Mouse (Mus musculus) mouse trophoblast stem cell (cell line): Measurements from ENCODE around the gene Ptprt.

ENCODE experiments used
- in situ Hi-C, 2 experiments: fragments of 300-500 bp; cut with MseI, MboI; formaldehyde crosslinking; loops; 2 replicates in 1 of 2; 3 replicates in 1 of 2; pipeline ENCODE4 v1.15.1; 2025

Ptprt gene

DNA sequence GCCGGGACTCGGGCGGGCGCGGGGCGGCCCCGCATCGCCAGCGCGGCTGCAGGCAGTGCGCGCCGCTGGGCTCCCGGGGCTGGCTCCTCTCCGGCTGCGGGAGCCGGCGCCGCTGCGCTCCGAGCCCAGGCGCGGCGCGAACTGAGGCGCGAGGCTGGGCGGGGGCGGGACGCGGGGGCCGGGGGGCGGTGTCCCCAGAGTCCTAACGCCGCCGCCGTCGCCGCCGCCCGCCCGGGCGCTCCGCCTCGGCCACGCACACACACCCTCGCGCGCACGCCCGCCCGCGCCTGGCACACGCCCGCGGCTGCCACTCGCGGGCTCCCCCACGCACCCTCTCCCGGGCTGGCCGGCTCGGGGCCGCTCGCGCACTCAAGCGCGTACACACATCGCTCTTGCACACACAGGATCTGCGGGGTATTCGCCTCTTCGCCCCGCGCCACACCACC is at the start of gene Ptprt:
Ptprt (minus strand) TSS at position 207 of the 446 bp plus-strand sequence.
- in situ Hi-C loops = no loop called here

DNA sequence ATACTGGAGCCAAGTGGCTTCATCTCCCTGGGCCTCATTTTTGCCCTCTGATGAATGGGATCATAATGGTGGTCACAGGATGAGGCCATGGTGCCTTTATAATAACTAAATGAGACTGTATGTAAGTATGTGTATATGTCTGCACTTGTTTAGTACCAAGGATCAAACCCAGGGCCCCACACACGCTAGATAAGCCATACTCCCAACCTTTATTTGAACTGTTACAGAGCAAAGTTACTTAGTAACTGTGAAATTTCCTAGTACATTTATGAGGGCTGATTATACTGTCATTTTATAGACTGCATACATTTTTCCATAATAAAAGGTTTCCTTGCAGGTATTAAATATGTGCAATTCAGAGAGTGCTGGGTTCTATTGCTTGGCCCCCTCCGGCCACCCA is 49.5 kb upstream of the Ptprt start:
- in situ Hi-C loops = no loop called here

DNA sequence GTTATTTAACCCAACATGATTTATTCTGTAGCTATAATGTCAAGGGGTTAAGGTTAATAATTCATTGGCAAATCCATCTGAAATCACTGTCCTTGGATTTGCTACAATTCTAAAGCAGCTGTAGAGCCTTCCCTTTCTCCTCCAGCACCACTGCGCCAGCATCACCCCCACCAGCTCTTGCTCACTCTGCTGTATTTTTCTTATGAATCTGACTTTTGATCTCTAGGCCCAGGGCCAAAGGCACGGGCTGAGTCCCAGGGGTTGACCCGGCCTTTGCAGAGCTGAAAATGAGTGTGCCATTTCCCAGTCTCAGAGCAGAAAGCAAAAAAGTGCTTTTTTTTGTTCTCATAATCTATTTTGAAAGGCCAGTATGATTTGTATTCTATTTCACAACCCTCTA is 38.7 kb upstream of the Ptprt start:
- in situ Hi-C loops = no loop called here

DNA sequence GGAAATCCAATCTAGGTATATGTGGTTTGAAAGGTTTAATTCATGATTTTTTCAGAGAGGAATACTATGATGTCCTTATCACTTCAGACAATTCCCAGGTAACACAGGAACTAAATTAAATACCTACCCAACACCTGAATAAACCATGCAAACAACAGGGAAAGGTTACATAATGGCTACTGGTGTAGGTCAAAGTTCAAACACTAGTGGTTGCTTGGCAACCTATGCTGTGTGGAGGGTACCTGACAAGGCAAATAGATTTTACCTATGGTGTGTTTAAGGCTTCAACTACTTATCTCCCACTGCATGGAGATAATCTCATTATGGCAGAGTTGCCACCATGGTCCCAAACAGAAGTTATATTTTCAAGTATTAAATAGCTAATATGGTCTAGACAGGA is 38.1 kb upstream of the Ptprt start:
- in situ Hi-C loops = no loop called here

DNA sequence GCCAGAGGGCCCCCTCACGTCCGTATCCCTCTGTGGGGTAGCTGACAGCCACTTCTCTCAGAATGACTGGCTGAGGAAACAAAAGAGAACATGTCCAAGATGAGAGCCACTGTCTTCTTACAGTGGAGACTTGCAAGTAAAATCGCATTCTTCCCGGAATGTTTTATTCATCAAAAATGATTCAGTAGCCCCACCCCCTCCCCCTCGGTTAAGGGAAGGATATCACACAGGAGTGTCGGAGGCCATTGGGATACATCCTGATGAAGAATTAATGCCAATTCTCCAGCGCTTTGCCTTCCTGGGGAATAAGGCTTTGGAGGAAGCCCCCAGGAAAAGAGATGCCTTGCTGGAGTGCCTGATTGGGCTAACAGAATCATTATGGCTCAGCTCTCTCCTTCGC is 37.1 kb upstream of the Ptprt start:
- in situ Hi-C loops = no loop called here

DNA sequence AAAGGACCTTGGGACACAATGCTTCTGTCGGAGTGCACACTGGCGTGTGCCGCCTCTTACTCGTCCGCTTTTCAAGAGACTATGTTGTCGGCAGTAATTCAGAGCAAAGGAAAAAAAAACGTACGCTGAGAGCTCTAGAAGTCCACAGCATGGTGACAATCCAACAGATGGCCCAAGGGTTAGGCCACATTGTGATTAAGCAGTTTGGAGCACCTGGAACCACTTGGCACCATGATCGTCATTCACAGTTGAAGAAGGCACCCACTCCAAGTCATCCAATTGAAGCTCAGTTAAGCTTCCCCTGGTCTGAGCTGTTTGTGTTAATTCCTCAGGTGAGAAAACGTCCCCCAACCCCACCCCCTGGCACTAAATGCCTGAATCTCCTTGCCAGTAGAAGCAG is 36.2 kb upstream of the Ptprt start:
- in situ Hi-C loops = no loop called here

DNA sequence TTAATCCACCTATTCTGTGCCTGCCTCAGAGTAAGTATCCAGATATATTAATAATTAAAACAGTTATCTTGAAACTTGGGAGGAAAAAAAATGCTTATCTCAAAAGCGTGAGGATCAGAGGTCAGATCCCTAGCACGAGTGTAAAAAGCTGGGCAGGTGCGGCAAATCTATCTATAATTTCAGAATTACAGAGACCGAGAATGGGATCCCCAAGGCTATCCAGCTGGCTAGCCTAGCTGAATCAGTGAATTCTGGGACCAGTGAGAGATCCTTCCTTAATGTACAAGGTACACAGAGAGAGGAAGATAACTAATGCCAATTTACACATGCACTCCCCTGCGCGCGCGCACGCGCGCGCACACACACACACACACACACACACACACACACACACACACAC is 31.2 kb upstream of the Ptprt start:
- in situ Hi-C loops = no loop called here

DNA sequence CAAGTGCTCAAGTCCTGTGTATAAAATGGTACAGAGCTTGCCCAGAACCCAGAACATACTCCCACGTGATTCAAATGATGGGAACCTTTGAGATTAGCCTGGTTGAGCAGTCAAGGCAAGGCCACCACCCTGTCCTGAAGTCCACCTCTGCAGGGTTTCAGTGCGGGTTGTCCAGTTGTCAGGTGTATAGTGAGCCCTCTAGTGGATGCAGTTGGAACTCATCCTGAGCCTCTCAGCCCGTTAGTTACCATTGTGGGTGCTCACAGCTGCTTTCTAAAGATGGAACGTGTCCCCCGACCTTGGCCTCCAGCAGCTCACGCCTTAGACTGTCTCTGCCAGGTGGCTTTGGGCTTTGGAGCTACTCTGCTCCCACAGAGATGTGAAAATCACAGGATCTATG is 21.7 kb upstream of the Ptprt start:
- in situ Hi-C loops = no loop called here

DNA sequence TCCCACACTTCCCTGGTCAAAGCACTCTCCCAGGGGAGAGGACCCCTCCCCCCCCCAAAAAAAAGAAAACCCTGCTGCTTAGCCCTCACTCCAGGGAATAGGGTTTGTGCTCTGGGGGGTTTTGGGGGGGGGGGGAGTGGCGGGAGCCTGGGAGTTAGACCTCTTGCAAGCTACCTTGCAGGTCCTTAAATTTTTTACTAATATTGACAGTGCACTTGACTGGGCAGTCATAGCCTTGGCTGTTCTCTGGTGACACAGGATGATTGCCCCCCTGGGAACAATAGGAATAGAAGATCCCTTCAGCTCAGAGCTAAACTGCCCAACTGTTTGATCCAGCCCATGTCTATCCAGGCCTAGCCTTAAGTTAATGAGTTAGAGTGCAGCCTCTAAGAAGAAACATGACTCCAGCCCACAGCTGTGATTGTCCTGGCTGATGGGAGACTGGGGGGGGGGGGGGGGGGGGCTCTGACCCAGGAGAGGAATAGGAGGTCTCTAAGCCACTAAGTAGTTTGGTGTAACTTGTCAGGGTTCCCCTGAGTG is 1.6 kb upstream of the Ptprt start:
- in situ Hi-C loops = no loop called here

DNA sequence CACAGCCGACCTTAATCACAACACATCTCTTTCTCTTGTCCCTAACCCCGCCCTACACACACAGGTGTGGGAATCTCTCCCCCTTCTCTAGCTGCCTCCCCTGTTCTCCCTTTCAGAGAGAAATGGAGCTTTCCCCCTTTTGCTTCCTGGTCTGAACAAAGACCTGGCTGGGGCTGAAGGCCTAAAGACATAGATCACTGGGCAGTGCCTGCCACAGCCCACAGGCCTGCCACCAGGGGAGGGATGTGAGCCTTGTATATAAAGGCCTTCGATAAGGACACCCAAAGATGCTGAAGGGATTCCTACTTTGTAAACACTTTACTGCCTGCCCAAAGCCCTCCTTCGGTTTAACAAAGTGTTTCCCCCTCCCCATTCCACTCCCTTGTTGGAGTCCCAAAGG is 786 bp upstream of the Ptprt start:
- in situ Hi-C loops = no loop called here

DNA sequence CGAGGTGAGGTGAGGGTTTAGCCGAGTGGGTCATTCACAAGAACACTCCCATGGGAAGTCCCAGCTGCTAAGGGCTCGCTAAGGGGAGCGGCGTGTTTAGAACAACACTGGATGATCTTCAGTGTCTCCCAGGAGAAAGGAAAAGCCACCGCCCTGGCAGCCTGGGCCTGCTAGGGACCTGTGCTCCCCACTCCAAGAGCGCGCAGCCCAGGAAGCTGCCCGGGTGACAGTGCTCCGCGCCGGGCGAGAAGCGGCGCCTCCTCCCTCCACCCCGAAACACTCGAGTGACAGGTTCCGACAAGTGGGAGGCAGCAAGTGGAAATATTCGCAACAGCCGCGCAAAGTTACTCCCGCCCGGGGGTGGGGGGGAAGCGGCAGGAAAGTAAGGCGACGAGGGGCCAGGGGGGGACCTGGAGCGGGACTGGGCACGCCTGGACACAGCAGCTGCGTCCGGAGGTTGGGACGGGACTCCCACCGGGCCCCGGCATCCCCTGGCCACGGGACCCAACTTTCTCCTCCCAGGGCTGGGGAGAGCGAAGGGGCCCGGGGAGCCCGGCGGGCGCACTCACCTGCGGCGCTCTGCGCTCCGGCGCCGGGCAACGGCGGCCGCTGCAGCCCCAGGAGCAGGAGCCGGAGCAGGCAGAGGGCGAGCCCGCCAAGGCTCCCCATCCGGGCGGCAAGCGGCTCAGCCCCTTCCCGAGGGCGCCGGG is 561 bp downstream of the Ptprt start:
- in situ Hi-C loops = no loop called here

DNA sequence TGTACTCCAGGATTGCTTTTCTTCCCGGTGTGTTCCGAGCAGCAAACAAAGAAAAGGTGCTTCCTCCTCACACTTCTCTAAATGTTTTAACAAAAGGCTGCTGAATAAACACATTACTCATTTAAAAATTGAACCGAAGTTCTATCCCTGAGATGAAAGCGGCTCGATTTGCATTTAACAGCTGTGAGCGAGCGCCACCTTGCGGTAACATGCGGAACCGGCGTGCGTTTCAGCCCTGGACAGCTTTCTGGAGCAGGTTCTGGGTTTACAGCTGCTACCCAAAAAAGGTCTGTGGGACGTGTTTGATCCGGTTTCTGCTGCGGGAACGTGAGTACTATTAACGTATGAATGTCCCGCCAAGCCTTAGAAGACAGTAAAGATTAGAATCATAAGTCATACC is 1.9 kb downstream of the Ptprt start:
- in situ Hi-C loops = no loop called here

DNA sequence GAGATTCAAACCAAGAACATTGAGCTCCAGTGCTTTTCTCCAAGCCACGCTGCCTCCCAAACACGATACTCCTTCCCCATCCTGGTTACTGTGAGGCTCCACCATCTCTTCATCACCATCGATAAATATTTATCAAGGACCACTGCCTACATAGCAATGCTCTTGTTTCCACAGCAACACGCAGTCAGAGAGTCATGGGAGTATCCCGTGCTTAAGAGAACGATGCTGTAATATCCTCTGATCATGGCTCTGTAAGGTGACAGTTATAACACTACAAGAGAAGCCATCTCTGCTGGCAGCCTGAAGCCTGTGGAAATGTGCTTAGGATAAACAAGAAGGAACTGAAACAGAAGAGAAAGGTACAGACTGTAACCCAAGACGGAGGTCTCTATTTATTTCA is 3.4 kb downstream of the Ptprt start:
- in situ Hi-C loops = no loop called here

DNA sequence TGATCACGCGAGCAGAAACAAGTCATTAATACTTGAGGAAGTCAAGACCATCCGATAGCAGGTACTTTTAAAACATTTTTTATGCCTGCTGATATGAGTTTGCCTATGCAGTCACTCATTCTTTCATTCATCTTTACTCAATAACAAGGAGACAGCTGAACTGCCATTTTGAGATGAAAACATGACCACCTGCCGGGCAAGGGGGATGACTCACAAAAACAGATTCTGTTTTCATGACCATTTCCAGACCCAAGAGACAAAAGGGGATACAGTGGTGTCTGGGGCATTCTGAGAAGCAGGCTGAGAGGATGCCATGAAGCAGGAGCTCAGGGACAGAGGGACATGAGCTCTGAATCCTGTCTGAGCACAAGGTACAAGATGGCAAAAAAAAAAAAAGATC is 6.5 kb downstream of the Ptprt start:
- in situ Hi-C loops = no loop called here

DNA sequence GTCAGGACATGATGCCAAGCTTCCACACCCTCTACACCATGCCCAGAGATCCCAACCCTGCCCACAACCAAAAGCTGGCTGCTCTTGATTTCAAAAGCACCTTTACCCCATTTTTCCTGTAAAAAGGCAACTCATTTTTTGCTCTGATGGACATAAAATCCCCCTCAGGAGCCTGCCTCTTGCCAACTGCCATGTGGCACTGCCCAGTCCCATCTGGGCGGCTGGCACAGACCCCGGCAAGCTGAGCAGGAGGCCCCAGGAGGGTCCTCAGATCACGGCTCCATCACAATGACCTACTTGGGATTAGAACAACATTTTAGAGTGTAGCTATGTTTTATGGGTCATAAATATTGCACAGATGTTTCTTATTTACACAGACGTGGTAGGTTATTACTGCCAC is 22.3 kb downstream of the Ptprt start:
- in situ Hi-C loops = no loop called here

DNA sequence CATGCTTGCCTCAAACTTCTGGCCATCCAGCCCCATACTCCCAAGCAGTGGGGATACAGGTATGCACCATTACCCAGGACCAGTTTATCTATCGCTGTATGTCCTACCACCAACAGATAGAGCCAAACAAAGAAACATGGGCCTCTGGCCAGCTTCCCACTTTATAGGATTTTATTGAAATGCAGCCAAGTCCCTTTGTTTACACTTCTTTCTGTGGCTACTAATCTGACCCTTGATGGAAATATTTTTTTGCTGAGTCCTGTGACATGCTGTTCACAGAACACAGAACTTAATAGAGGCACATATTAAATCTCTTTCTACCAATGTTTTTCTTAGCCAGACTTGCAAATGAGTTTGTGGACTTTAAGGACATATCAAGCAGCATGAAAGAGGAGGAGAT is 23.4 kb downstream of the Ptprt start:
- in situ Hi-C loops = no loop called here

DNA sequence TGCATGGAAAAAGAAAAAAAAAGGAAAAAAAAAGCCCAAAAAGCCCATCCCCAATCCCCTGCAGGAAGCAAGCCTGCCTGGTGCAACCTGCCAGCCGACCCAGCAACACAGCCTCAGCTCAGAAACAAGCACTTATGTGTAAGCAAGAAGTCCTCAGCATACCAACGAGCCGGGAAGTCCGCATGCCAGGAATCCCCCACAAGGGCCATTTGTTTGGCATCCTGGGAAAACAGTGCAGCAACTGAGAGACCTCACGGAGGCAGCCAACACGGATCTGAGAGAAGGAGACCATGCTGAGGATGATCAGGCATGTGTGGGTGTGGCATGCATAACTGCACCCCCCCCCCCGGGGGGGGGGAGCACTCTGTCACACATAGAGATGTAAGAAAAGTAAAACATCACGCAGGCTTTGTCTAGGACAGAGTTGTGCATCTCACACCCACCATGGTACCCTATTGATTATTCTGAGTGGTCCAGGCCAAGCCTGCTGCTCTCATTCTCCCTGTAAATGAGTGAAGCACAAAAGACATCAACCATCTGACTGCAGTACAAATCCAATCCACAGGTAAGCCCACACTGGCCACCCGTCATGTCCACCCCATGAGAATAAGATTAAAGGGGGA is 24.4 kb downstream of the Ptprt start:
- in situ Hi-C loops = no loop called here

DNA sequence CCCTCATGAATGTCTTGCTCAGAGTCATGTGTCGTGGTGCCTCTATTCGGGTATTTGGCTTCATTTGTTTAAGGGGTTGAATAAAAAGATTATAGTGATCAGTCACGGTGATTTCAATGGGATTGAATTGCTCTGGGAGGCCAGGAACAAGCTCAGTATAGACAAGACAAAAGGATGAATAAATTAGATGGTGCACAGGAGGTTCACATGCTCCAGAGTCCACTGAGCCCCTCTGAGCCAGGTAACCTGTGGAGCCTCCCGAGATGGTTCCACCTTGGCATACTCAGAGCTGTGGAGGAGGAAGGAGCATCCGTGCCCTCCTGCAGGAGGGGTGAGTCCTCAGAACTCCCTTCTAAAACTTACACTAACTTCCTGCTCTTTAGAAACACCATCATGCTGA is 26.0 kb downstream of the Ptprt start:
- in situ Hi-C loops = no loop called here

DNA sequence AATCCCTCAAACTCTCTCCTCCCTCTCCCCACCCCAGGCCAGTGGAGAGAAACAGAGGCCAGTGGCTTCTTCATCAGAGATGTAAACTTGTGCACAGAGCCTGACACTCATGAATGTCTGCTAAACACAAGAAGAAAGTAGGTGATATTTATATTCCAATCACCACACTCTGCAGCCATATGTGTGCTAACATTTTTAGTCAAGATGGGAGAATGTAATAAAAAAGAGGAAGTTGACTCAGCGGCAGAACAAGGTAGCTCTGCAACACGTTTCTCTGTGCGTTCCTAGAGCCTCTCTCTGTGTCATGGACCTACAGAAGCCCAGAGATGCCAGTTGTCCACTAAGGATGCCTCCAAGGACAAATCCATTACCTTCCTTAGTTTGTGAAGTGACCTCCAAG is 34.9 kb downstream of the Ptprt start:
- in situ Hi-C loops = no loop called here

DNA sequence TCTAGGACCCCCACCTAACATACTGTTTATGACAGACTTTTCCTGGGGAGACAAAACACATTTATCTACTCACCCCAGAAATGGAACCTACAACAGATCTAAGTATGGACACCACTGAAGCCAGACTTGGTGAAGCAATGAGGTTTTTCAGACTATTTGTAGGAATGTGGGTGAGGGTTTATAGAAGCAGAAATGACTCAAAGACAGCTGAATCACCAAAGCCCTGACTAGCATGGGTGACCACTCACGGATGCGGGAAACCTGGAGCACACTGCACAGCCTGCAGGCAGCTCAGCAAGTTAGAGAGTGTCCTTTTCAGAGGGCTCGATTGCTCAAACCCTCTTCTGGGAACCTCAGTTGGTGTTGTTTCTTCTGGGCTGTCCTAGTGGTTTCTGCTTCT is 36.2 kb downstream of the Ptprt start:
- in situ Hi-C loops = no loop called here

DNA sequence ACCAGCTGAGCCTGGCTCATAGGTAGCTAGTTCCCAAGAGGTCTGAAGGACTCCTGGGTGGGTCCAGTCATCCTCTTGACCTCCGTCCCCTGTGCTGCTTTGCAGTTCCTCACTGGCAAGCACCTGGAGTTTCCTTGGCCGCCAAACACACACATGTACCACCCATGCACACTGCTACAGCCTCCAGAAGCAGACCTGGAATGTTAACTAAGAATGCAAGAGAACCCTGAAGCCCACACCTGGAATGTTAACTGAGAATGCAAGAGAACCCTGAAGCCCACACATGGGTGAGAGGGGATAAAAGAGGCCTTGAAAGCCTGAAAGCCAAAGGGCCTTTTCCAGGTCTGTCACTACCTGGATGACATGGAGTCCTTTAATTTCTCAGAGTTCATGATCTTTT is 46.7 kb downstream of the Ptprt start:
- in situ Hi-C loops = no loop called here

DNA sequence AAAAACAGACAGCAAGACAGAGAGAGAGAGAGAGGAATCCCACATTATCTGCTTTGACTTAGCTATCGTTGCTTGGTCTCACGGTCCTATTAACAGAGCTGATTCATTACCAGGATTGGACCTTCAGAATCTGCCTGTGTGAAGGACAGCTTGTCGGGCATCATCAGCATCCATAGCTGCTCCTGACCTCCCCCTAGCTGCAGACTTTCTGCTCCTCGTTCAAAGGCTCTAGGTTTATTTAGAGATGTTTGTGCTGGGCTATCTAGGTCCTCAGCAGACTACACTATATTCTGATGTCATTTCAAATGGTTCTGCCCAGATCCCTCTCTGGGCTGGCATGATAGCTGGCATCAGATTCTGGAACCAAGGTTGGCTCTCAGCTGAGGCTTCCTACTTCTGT is 47.5 kb downstream of the Ptprt start:
- in situ Hi-C loops = no loop called here

DNA sequence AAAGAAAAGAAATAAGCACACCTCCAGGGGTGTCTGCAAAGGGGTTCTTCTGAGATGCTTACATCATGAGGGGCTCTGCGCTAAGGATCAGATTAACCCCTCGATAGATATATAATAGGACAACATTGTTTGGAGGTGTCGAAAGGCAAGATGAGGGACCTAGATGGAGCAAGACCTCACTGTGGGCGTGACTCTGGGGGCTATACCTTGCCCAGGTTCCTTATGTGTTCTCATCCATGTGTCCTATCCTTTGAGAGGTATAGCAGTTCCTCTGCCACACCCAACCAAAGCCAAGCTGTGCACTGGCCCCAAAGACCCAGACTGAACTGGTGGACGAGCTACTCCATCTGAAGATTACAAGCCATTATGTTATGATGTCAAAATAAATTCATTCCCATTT is 58.2 kb downstream of the Ptprt start:
- in situ Hi-C loops = no loop called here

DNA sequence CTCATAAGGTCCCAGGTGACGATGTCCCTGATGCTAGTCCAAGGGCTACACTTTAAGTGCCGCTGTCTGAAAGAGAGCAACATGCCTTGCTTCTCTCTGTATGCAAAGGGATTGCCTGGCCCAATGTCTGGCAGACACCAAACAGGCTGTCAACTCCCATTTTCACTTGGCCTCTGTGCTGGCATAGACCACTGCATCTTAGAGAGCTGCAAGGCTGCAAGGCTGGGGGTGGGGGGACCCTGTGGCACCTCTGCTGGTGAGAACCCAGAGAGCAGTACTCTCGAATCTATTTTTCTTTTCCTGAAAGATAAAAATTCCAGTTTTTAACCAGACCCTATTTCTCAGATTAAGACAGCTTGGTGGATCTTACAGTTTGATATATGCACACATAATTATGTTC is 69.6 kb downstream of the Ptprt start:
- in situ Hi-C loops = no loop called here
